Mouse (Mus musculus) lung, adult 2 months (tissue): ENCODE measurements around the gene Cd247.

Experiments used
- CTCF ChIP-seq: fragments of 200-500 bp; IDR thresholded peaks from 2 replicates; pipeline ENCODE4 v1.5.1; 2011; ENCODE audit warnings: mild to moderate bottlenecking, low read length, control low read depth; ENCODE audit not compliant: insufficient read depth
- POLR2A ChIP-seq: fragments of 200-500 bp; IDR thresholded peaks from 2 replicates; pipeline ENCODE4 v1.6.1; 2011; ENCODE audit warnings: low read depth, mild to moderate bottlenecking, control low read depth, low read length, borderline replicate concordance; ENCODE audit errors: extremely low read depth

DNA sequence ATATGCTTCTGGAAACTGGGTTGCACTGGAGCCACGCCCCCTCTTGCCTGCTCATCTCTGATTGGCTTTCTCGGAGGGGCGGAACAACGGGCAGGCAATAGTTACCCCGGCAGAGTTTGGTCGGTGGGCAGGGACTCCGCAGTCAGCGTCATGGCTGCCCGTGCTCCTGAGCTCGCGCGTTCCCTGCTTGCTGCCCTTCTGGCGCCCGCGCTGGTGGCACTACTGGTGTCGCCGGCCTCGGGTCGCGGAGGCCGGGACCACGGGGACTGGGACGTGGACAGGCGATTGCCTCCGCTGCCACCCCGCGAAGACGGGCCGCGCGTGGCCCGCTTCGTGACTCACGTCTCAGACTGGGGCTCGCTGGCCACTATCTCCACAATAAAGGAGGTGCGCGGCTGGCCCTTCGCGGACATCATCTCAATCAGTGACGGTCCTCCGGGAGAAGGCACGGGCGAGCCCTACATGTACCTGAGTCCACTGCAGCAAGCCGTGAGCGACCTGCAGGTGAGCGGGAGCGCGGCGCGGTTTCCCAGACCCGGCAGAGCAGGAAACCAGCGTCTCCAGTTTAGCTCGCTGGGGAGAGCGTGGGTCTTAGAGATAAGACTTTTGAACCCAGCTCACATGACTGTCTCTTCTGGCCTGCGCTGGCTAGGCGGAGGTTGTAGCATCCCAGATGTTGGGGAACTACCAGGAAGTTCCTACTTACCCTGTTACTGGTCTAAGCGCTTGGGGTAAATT, 24.7 kb upstream of the Cd247 start, which contains the start of gene Creg1:
- TF ChIP-seq POLR2A: peak; percentile 97
- TF ChIP-seq CTCF: no peak
